8 mouse cellular contexts compared by ENCODE assay signal in the genomic region with DNA sequence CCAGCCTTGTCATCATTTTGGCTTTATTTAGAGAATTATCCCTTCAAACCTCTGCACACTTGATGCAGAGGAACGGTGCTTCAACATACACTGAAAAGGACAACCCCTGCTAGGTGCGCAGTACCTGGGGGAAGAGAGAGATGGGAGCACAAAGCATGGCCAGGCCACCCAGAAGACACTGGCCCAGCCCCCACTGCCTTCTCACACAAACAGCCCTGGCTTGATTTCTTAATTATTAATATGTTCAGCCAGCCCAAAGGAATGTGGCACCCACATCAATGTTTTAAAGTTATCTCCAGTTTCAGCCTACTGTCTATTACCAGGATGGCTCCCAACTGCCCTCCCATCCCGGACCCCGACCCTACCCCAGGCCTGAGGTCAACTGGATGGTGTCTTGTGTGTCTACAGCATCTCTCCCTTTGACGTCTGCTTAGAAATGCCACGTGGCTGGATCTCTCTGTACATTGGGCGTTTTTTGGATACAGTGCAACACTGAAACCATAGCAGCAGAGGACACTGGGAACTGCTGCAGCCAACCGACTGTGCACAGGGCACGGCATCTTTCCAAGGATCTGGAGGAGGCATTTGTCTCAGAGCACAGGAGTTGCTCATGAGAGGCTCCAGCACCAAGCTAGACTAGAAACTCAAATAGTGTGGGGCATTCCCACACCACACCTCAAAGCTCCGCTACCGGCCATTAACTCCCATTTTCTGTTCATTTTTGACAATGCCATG.
A peak's percentile ranks its signal among the peaks of the same experiment; 100 is the strongest.
DNase-seq lines count a peak whose midpoint lies in the region; ATAC-seq lines count a peak whose summit lies in the region.
"Had no signal": no experiment of that assay in that cellular context is flagged by ENCODE, and none has a peak within 500 bp of the region (broad histone marks: within the 10 kb centered on the region; RNA-seq: fewer than 3 reads in every experiment).

No protein-coding gene starts in this region.

- WGBS in embryonic facial prominence, embryonic 14.5 days, result 86% methylated on average over 11 of the region's 11 CpGs
- WGBS in limb, embryonic 13.5 days, result 88% methylated on average over 11 of the region's 11 CpGs

- H3K9me3 ChIP-seq in embryonic facial prominence, embryonic 14.5 days (ENCODE audit: control insufficient read depth, low read length), result peaks cover 8% of the 10 kb centered on the region
- H3K9me3 ChIP-seq in limb, embryonic 13.5 days, result peaks cover 8% of the 10 kb centered on the region

- ATAC-seq in embryonic facial prominence, embryonic 14.5 days (ENCODE audit: low read depth), result 0 out of 2 replicates have a peak, but pooled peaks have one; percentile 1
- ATAC-seq in limb, embryonic 13.5 days (ENCODE audit: low FRiP score, low read depth), result no peak

- DNase-seq in layer of hippocampus, adult 11-12 months (ENCODE audit: low spot score), result peak; percentile 52
- DNase-seq in layer of hippocampus, postnatal 10 days (ENCODE audit: low spot score in 2 of 2), result no peak
- DNase-seq in cerebellum, adult 9-11 months, result peak; percentile 63
- no peak for DNase-seq in embryonic facial prominence, embryonic 14.5 days (ENCODE audit: low spot score)
- no peak for DNase-seq in urinary bladder, adult 18-20 months (ENCODE audit: low spot score in 2 of 2)
- DNase-seq in urinary bladder, postnatal 4 days (ENCODE audit: low spot score in 2 of 2), result no peak
- DNase-seq: thymus, postnatal 4 days had no signal

- H3K9ac ChIP-seq in embryonic facial prominence, embryonic 14.5 days (ENCODE audit: low read depth, low read length), result no peak overlapping the region
- no peak overlapping the region for H3K9ac ChIP-seq in limb, embryonic 13.5 days

- no peak overlapping the region for H3K4me3 ChIP-seq in embryonic facial prominence, embryonic 14.5 days (ENCODE audit: low read depth, low read length)
- no peak overlapping the region for H3K4me3 ChIP-seq in limb, embryonic 13.5 days

- no peak overlapping the region for H3K4me2 ChIP-seq in embryonic facial prominence, embryonic 14.5 days (ENCODE audit: low read depth, low read length)
- H3K4me2 ChIP-seq in limb, embryonic 13.5 days (replicated peaks), result no peak overlapping the region

- H3K4me1 ChIP-seq in embryonic facial prominence, embryonic 14.5 days (ENCODE audit: control insufficient read depth, insufficient read depth, low read length), result peaks cover 23% of the 10 kb centered on the region
- H3K4me1 ChIP-seq in limb, embryonic 13.5 days, result peaks cover 42% of the 10 kb centered on the region

- H3K36me3 ChIP-seq in embryonic facial prominence, embryonic 14.5 days (ENCODE audit: control insufficient read depth, insufficient read depth, low read length), result no peaks in the 10 kb centered on the region; the same call in 1 of the 2 replicates
- H3K36me3 ChIP-seq in limb, embryonic 13.5 days, result no peaks in the 10 kb centered on the region

- H3K27me3 ChIP-seq in embryonic facial prominence, embryonic 14.5 days (replicated peaks; ENCODE audit: control insufficient read depth, insufficient read depth, low read length), result no peaks in the 10 kb centered on the region
- H3K27me3 ChIP-seq in limb, embryonic 13.5 days, result no peaks in the 10 kb centered on the region

- H3K27ac ChIP-seq in embryonic facial prominence, embryonic 14.5 days (replicated peaks; ENCODE audit: low read depth, low read length), result peak overlapping the region; percentile 74
- peak overlapping the region; percentile 55; the same call in 1 of the 2 replicates for H3K27ac ChIP-seq in limb, embryonic 13.5 days

Comparison
In these comparisons a context has a peak if more than half of its experiments do, and no peak if none do; other contexts are left out.
1. DNase-seq: peak in layer of hippocampus, adult 11-12 months (single experiment) and cerebellum, adult 9-11 months (single experiment); none in layer of hippocampus, postnatal 10 days (0 of 2), embryonic facial prominence, embryonic 14.5 days (single experiment), urinary bladder, adult 18-20 months (0 of 2) and urinary bladder, postnatal 4 days (0 of 2).